Mouse (Mus musculus) cerebellum, adult 9-11 months (tissue): ENCODE data around the gene Slc22a4.
"Not testable (repeated sequence)": the region's sequence is repeated elsewhere in the genome, so short reads cannot be mapped to it uniquely, and the experiment has no call there.

Experiments used
- DNase-seq: peaks from one replicate; pipeline ENCODE4 v3.0.0; 2022

Slc22a4 gene

DNA sequence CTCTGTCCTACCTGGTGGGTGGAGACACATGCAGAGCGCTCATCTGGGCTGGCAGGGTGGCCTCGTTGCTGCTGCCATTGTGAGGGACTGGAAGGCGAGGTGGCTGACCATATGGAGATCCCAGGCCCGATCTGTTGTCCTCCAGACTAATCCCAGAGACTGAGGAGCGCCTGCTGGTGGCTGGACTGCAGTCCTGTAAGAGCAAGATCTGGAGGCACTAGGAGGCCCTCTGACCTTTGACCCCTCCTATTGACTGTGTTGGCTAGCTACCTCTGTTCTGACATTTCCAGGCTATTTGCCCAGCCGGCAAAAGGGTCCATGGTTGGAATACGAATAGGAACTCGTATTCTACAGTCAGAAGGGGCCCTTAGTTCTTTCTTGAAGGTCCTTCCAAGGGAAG is 28.2 kb upstream of the Slc22a4 start:
- DNase-seq: peak; percentile 74

DNA sequence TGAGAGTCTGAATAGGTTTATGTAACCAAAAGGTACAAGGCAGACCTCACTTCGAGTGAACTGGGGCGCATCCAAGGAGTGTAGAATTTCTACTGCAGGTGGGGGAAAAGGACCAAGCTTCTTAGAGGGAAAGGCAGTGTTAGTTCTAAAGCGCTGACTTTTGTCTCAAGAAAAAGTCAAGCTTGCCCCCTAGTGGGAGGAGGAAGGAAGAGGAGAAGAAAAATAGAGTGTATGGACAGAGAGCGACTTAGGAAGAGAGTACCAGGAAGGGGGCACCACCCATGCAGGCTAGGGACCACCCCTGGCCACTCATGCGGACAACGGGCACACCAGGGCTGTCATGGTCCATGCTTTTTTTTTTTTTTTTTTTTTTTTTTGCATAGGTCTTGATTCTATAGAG is 26.4 kb upstream of the Slc22a4 start:
- peak; percentile 70 for DNase-seq

DNA sequence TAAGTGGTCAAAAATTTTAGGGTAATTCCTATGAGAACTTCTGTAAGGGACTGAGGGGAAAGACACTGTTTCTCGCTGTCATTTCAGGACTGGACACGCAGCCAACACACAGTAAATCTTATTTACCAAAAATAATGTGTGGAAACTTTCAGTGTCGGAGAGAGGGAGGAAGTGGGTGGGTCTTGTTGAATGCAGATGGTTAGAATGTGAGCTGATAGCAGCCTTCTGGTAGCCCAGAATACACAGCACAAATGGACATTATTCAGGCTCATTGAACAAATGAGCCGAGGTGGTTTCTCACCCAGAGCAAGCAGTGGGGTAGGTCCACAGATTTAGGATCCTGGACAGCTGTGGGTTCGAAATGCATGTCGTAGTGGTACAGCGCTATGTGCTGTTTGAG is 25.2 kb upstream of the Slc22a4 start:
- no peak for DNase-seq

DNA sequence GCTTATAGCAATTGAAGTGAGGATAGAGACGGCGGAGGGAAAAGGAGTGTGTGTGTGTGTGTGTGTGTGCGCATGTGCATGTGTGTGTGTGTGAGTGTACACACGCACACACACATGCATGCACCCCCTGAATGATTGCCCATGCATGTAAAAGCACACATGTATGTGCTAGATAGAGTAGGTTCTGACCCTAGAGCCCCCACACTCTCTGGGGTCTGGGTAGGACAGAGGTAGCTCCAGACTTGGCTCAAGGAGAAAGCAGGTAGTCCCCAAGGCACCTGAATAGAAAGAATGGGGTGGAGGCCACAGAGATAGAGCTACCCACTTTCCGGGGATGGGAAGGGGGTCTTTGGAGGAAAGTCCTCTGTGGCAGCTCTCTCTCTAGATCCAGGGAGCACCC is 24.2 kb upstream of the Slc22a4 start:
- no peak for DNase-seq

DNA sequence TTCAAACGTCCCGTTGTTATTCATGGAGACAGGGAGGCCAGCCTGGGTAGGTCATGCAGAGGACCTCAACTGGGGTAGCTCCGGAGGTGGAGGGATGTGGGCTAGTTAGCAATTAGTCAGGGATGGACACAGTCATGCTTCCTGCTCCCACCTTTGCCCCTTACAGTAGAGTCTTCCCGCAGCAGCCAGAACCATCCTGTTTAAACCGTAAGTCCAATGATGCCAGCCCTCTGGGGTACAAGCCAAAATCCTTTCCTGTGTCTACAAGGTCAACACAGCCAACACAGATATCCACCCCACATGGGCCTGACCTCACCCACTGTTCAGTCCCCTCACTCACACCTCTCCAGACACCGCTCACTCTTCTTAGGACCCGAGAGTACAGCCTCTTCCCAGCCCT is 23.3 kb upstream of the Slc22a4 start:
- DNase-seq: no peak

DNA sequence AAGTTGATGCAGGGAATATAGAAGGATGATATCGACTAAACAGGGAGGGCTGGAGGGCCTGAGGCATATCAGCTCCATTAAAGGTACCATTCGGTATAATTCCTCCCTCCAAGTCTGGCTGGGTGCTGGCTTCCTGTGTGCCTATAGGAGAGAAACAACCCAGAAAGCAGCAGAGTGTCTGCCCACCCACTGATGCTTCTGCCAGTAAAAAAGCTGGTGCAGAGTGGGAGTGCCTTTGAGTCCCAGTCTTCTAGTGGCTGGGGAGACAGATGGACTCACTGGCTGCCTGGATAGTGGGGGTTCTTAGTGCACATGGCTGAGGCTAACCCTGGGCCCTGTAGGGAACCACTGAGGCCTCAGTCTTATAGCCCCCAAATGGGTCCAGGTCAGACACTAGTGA is 22.3 kb upstream of the Slc22a4 start:
- no peak for DNase-seq

DNA sequence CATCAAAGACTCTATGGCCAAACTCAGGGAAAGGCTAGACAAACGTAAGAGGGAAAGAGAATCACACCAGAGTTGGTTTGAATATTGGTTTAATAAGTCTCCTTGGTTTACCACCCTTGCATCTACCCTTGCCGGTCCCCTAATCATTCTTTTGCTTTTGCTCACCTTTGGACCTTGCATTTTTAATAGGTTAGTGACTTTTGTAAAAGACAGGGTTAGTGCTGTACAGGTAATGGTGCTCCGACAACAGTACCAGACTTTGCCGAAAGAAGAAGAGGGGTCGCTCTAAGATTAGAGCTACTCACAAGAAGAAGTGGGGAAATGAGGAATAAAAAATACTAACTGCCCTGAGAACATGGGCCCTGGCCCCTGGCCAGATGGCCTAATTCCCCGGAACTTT is 12.8 kb upstream of the Slc22a4 start:
- no peak for DNase-seq

DNA sequence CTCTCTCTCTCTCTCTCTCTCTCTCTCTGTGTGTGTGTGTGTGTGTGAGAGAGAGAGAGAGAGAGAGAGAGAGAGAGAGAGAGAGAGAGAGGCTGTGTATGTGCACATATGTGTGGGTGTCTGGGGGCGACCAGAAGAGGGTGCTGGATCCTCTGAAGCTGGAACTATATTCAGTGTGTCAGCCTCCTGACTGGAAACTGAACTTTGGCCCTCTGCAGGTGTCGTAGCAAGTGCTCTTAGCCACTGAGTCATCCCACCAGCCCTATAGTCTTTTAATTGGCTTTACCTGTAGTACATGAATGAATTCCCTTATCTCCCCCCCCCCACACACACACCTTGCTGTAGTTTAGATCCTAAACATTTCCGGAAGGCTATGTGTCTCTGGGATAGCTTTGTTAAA is 5.0 kb upstream of the Slc22a4 start:
- not testable (repeated sequence) for DNase-seq

DNA sequence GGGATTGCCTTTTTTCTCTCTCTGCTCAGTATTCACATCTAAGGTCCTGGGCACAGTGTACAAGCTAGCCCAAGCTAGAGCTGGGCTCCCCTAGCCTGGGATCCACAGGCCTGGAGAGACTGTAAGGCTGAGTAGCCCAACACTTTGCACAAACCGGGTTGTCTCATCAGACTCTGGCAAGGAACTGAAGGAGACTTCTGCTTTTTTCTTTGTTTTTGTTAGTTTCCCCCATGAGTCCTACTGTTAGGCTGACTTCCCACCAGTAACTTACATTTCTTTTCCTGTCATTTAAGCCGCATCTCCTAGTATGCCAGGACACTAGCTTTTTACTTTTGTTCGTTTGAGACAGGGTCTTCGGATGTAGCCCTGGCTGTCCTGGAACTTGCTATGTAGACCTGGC is 1.1 kb upstream of the Slc22a4 start:
- no peak for DNase-seq

DNA sequence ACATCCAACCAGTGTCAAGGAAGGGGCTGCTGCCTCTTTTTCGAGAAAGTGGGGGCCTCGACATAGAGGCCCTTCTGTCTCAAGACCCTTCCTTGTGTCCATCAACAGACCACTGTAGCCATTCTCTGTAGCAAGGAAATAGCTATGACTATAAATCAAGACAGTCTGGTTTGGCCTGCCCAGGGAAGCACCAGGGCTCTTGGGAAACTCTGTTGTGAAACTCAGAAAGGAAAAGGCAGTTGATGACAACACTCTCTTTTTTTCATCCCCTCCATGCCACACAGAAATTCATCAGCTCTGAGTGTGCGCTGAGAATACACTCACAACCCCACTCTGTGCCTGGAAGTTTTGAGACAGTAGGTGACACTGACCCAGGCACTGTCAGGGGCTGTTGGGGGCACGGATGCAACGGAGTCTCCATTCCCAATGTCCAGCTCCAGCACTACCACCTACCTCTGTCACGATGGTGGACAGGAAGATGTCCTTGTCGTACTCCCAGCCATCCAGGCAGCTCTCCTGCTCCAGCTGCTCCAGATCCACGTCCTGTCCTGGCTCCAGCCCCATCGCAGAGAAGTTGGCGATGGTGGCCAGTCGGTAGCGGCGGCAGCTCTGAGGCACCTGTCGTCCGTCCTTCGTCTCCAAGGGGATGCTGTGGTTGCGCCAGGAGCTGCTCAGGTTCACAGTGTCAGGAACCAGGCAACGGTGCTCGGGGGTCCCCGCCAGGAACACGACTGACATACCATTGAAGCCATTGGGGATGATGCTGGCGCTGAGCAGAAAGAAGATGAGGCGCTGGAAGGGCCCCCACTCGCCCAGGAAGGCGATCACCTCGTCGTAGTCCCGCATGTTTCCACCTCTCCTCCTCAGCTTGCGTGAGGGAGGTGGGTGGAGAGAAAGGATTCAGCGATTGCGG is 503 bp downstream of the Slc22a4 start:
- peak; percentile 74 for DNase-seq

DNA sequence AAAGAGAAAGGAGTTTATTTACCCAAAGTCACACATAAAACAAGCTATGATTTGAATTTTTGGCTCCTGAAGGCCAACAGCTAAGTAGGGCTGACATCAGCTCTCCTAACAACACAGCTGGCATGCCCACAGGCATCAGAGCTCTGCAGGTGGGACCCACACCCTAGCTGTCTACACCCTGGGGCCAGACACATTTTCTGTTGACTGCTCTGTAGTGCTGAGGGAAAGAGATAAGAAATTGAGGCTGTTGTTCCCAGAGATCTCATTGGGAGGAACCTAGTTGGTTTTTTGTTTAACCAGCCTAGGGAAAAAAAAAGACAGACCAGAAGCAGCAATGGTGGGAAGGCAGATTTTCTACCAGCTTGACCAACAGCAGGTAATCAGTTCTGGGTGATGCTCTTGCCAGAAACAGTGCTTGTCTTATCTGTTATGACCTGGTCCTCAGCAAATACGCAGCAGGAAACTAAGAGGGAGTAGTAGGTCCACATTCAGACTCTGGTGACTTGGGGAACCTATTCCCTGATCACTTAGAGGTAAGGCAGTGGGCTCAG is 1.3 kb downstream of the Slc22a4 start:
- peak; percentile 78 for DNase-seq

DNA sequence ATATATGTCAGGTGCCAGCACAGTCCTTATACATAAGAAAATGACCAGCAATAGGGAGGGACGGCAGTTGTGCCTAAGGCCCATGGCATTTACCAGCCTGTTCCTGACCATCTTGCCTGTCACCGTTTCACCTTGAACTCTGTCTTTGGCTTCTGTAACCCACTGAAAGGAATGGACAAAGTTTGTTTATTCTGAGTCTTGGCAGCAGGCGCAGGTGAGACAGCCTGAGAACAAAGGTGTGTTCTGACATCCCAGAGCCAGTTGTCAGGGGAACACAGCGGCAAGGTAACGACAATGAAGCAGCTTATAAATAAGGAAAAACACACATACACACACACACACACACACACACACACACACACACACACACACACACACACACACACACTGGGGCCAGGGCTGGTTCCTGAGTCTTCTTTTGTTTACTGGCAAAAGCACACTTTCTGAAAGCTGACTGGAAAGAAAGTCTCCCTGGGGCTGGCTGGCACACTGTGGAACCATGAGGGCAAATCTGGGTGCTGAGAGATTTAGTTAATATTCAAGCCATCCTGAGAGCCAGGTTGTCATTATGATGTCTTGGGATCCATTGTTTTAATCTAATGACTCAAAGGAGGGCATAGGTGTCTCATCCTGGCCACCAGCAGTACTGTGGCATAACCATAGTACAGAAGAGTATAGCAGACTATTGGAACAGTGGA is 6.3 kb downstream of the Slc22a4 start:
- DNase-seq: no peak

DNA sequence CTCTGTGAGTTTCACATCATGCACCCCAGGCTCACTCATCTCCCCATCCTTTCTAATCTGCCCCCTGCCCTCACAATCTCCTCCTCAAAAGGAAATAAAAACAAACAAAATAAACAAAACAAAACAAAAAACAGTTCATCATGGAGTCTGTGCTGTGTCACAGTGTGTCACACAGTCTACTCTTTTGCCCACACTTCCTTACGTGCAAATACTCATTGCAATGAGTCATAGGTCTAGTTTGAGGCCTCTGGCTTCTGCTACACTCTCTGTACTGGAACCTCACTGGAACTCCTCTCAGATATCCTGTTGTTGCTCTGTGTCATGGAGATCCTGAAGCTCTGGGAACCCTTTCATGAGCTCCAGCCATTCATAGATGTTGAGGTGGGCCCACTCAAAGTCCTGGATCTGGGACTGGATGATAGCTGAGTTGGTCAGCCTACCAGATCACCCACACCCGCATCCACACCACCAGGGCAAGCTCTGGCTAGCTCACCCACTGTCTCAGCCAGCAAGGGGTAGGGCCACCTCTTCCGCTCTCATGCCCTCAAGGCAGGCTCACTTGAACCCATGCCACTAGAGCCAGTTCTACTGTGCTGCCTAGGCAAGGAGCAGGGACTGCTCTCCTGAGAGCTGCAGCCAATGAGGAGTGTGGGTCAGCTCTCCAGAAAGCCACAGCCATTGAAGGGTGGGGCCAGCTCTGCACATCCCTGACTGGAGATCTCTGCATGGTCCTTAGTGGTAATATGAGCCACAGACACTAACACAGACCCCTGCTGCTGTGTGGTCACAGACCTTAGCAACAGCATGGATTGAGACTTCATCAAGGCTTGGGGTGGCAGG is 8.8 kb downstream of the Slc22a4 start:
- DNase-seq: no peak

DNA sequence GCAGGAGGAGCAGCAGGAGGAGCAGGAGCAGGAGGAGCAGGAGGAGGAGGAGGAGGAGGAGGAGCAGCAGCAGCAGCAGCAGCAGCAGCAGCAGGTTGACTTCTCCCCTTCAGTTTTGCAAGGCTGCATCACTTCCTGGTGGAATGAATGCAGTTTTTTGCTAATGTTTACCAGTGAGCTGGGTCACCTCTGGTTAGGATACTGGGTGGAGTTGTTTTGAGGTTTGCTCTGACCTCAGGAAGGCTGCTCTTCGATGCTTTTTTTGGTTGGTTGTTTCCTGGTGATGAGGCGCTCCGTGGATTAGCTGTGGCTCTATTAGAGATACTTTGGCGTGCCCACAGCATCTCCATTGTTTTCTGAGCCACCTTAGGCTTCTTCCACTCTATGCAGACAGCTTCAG is 10.3 kb downstream of the Slc22a4 start:
- DNase-seq: no peak

DNA sequence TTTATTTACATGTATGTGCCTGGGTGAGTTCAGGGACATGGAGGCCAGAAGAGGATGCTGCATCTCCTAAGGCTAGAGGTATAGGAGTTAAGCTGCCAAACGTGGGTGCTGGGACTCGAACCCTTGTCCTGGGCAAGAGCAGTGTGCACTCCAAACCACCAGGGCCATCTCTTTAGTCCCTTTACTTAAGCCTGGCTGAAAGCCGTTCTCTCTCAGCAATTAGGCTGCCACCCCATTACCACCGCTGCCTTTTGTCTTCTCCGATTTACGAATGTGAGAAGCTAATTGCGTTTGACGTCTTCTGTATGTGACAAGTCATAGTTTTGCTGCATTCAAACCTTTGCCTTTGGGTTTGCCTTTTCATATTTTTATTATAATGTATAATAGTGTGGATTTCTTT is 11.8 kb downstream of the Slc22a4 start:
- DNase-seq: no peak

DNA sequence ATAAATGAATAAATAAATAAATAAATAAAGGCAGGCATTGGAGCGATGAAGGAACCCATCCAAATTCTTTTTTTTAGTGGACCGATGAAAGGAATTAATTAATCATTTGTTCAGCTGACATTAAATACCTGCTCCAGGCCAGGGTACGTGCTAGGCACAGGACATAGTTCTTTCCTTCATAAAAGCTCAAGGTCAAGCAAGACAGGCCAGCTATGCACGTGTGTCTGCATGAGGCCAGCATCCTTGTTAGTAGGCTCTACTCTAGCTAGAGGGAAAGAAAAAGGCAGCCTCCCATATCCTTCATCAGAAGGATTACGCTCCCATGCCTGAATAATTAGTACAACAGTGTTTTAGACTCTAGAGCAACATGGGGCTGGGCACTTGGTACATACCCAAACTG is 14.9 kb downstream of the Slc22a4 start:
- DNase-seq: no peak

DNA sequence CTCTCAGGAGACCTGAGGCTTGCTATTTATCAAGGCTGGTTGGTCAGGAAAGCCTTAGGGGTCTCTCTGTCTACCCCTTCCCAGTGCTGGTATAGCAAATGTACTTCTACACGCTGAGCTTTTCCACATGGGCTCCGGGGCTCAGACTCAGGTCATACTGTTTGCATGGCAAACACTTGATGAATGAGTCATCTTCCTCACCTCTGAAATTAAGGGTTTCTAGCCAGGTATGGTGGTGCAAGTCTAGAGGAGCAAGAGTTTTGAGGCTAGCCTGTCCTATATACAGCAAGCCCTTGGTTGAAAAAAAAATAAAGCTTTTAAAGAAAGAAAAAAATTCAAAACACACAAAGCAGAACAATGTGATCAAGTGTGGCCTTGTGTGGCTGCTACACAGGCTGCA is 16.6 kb downstream of the Slc22a4 start:
- no peak for DNase-seq

DNA sequence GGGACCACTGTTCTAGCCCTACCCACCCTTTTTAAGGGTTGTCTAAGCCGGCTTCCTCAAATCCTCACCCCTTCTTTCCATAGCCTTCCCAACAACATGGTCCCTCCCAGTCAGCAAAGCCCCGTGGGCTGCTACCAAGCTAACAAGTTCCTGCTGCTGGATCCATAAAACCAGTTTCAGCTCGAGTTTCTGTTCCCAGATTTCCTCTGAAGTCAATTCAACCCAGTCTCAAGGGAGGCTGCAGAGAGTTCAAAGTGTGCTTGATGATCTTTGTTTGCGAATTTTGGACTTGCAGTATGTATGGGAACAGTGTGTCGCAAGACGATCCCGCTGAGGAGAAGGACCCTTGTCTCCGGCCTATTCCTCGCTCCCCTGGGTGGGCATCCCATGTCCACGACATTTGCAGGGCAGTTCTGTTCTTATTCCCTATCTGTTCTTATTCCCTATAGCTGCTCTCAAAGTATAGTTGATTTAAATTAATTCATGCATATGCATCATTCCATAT is 19.4 kb downstream of the Slc22a4 start:
- DNase-seq: no peak

DNA sequence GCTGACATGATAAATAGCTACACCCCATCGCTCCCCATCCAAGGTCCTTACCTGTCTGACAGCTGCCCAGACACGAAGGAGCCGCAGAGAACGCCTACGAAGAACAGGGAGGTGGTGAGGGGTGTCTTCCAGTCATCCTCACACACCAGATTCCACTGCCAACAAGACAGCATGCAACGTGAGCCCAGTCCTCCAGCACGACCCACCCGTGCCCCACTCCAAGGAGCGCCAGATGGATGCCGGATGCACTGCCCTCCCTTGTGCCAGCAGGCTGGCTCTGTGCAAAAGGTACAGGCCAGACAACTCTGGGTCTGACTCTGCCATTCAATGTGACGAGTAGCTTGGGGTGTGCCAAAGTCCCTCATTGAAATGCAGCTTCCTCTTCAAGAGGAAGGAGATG is 20.2 kb downstream of the Slc22a4 start:
- peak; percentile 95 for DNase-seq

DNA sequence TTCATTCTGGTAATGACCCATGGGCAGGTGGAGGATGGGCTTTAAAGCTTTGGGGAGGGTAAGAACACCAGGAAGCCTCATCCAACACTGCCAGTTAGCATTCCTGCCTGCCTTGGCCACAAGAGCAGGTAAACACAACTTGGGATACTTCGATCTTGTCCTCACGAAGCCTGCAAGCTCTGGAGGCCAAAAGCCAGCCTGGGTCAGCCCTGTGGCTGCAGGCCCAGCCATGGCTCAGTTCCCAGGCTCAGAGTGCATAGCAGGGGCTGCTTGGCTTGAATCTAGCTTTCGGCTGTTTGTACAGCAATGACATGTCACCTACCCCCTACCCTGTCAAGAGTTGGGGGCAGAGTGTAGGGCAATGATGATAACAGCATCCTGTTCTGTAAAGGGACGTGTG is 21.0 kb downstream of the Slc22a4 start:
- DNase-seq: peak; percentile 86

DNA sequence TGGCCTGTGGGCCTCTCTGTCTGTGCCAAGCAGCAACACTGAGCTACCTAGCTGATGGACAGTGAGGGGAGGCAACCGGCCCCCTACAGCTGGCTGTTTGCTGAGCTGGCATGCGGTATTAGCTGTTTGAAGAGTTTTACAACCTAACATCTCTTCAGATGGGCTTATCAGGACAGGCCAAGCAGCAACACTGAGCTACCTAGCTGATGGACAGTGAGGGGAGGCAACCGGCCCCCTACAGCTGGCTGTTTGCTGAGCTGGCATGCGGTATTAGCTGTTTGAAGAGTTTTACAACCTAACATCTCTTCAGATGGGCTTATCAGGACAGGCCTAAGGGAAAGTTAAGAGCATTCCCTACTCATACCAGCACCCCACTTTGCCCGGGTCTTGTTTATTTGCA is 21.5 kb downstream of the Slc22a4 start:
- not testable (repeated sequence) for DNase-seq

DNA sequence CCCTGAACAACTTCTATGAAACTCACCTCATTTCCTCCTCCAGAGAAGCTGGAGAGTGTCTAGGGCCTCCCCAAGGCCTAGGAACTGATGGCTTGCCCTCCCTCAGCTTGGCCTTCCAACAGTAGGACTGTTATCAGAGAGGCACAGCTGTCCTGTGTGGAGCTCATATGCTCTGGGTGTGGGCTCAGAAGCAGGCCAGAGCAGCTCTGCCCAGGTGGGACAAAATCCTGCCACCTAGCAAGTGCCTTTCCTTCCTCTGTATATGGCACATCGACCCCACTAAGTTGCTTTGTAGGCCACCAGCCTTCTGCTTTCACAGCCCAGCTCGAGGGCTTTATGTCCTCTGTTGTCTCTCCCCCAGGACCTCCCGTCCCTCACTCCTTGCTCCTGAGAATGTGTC is 23.2 kb downstream of the Slc22a4 start:
- DNase-seq: no peak

DNA sequence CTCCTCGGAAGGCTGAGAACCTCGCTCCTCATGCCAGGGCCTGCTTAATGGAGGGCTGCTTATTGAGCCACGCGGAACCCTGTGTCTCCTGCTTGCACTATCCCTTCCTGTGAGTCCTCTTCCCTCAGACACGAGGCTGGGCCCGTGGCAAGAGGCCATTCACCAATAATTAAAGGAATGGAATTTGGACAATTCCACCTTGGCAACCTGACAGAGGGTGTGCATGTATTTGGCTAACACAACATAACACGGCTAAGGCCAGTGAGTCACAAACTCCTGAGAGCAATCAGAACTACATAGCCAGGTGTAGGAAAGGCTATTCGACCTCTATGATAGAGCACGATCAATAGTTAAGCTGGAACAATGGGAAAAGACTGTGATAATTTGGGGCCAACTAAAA is 23.7 kb downstream of the Slc22a4 start:
- DNase-seq: peak; percentile 68
